Mouse (Mus musculus): ENCODE data around the gene Os9. TPM values are rescaled to one million over a fixed set of nuclear protein-coding genes. Genes with fewer than 3 reads are reported as not detected.
"Not testable (repeated sequence)": the region's sequence is repeated elsewhere in the genome, so short reads cannot be mapped to it uniquely, and the experiment has no call there.

Os9 gene
- total RNA-seq, 2 experiments from 2014 or later = 111 to 116 TPM

DNA sequence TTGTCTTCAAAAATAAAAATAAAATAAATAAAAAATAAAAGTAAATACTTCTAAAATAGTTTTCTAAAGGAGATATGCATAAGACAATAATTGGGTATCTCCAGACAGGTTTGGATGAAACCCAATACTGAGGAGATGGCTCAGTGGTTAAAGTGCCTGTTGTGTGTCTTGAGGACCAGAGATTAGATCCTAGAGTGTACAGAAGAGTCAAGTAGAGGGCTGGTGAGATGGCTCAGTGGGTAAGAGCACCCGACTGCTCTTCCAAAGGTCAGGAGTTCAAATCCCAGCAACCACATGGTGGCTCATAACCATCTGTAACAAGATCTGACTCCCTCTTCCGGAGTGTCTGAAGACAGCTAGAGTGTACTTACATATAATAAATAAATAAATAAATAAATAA lies 48.0 kb downstream of the Os9 start:
- DNase-seq (ENCODE audit: low spot score in 2 of 2); intact Hi-C loops (cut with DNase I): not testable (repeated sequence)

DNA sequence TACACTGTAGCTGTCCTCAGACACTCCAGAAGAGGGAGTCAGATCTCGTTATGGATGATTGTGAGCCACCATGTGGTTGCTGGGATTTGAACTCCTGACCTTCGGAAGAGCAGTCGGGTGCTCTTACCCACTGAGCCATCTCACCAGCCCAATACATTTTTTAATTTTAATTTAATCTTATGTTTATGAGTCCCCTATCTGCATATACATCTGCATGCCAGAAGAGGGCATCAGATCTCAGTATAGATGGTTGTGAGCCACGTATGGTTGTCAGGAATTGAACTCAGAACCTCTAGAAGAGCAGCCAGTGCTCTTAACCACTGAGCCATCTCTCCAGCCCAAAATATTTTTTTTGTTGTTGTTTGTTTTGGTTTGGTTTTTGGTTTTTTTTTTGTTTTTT lies 48.7 kb downstream of the Os9 start:
- intact Hi-C loops (cut with DNase I); DNase-seq (ENCODE audit: low spot score in 2 of 2): not testable (repeated sequence)

DNA sequence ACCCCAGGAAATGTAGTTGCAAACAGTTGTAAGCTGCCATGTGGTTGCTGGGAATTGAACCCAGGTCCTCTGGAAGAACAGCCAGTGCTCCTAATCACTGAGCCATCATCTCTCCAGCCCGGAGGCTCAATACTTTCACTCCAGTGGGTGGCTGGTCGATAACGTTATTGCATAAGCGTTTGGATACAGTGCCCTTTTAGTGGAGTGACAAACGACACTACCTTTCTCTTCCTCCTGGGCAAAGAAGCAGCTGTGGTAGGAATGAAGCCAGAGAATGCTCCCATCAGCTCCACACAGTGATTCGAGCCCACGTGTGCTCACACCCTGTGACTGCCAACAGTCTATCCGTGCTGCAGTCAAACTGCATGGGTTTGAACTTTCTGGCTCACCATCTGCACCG lies 49.7 kb downstream of the Os9 start:
- DNase-seq (ENCODE audit: low spot score in 2 of 2) = no peak
- intact Hi-C loops (cut with DNase I) = no loop called here

DNA sequence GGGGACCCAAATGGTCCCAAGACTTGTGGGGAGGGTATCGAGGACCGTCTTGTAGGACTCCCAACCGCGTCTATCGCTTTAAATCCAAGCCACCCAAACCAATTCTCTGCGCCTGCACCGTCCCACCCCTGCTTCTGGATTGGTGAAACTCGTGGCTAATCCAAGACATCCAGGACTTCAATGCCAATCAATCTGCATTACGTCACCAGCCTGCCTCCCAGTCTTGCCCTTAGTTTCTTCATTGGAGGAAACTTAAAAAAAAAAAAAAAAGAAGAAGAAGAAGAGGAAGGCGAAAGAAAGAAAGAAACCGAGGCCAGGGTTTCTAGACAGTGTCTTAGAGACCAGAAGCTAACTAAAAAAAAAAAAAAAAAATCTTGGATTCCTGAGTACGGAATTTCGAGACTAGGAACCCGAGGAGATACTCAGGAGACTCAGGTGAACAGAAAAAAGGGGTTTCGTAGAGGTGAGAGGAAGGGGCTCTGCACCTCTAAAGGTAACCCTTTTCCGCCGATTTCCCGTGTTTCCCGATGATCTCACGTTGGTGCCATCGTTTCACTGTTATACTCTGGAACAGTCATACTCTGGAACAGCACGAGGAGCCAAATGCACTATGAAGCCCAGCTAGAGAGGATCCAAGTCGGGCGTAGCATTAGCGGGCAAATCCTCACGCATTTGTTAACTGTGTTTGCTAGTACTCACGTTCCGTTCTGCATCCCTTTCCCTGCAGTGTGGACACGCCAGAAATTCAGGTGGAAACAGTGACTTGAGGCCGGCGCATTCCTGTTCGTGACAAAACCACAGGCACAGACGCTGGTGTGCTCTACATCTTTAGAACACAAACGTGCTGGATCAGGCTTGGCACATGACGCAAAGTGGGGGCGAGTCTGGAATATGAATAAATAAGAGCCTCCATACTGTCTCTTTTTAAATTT lies 50.5 kb downstream of the Os9 start, which contains the start of gene Tspan31:
Gene Tspan31, minus strand, starts transcription at position 75 of the 932 bp plus-strand sequence.
- intact Hi-C loops (cut with DNase I) = no loop called here
- peak; percentile 95 to 97 for DNase-seq (ENCODE audit: low spot score in 2 of 2)

DNA sequence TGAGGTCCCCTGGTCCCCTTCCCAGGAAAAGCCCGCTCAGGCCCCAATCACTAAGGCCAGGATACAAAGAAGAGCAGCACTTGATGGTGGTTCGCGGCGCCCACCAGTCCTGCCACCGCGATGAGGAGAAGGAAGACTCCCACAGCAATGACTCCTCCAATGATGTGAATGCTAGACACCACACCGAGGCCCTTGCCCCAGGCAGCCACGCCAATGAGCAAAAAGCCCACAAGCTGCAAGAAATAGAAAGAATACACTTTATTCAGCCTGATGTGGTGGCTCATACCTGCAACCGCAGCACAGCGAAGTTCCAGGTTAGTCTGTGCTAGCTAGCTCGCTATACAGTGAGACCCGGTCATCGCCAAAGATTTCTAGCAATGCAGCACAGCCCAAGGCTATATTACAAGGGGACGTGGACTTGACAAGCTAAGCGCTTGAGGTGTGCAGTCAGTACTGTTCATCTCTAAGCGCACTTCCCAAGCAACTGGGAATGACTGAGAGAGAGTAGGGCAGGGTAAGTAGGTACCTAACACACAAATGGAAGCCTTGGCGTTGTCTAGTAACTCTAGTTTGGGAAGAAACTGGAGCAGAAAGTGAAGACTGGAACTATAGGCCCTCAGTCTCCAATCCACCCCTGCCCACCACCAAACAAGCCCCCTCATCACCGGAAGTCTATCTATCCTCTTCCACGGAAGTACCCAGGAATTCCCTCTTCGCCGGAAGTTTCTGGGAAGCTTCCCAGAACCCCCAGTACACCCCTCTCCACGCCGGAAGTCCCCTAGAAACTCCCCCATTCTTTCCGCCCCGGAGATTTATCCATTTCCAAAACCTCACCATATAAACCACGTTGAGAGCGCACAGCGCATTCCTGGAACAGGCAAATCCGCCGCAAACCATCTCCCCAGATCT lies 51.4 kb downstream of the Os9 start:
- intact Hi-C loops (cut with DNase I) = no loop called here
- no peak for DNase-seq (ENCODE audit: low spot score in 2 of 2)

DNA sequence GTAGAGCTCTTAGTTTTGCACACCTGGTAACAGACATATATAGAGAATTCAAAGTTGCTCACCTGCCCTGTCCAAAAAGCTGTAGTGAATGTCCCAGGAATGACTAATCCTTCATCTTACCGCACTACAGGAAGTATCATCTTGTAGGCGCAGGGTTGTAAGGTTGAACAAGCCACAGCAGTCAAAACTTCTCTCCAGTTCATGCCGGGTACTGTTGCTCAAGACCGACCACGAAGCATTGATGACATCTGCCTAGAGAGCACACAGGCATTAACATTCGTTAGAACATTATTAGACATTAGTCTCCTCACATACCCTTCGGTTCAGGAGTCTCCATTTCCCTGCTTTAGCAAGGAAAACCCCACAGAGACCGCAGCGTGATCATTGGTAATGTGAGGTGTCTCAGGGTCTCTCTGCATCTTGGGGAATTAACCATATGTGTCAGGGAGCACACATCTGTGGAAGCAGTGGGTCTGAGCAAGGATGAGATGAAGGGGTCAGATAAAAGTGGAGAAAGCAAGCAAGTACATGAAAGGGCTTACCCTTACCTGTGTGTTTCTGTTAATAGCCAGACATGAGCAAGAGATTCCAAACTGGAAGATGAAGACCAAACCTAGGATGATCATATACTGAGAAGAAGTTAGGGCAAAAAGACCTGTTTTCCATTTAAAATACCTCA lies 52.4 kb downstream of the Os9 start:
- intact Hi-C loops (cut with DNase I) = no loop called here

DNA sequence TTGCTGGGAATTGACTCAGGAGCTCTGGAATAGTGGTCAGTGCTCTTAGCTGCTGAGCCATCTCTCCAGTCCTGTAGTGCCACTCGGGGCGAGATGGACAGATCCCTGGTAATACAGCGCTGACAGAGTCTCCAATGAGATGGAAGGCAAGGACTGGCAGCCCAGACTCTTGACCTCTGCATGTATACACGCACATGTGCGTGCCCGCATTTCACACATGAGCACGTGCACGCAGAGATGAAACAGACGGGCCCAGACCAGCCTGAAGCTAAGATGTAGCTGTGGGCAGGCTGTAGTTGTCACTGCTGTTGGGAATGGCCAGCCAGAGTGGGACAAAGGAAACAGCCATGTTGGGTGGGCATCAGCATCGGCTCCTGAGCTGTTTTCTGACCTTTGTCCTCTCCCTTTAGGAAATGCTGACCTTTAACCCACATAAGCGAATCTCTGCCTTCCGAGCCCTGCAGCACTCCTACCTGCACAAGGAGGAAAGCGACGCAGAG lies 54.4 kb downstream of the Os9 start:
- intact Hi-C loops (cut with DNase I) = no loop called here
- no peak for DNase-seq (ENCODE audit: low spot score in 2 of 2)

More for the DNA sequence above, 52.4 kb downstream of the Os9 start:
- no peak for DNase-seq (ENCODE audit: low spot score in 2 of 2)

DNA sequence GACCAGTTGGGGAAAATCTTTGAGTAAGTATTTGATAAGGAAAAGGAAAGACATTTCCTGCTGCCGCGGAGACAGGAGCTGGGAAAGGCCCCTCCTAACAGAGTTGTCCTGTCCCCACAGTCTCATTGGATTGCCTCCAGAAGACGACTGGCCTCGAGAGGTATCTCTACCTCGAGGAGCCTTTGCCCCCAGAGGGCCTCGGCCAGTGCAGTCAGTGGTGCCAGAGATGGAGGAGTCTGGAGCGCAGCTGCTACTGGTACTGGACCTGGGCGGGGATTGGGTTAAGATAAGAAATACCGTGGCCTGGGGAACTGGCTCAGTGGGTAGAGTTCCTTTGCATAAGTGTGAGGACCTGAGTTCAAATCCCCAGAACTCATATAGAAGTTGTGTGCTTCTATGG lies 55.0 kb downstream of the Os9 start:
- no peak for DNase-seq (ENCODE audit: low spot score in 2 of 2)
- intact Hi-C loops (cut with DNase I) = no loop called here

DNA sequence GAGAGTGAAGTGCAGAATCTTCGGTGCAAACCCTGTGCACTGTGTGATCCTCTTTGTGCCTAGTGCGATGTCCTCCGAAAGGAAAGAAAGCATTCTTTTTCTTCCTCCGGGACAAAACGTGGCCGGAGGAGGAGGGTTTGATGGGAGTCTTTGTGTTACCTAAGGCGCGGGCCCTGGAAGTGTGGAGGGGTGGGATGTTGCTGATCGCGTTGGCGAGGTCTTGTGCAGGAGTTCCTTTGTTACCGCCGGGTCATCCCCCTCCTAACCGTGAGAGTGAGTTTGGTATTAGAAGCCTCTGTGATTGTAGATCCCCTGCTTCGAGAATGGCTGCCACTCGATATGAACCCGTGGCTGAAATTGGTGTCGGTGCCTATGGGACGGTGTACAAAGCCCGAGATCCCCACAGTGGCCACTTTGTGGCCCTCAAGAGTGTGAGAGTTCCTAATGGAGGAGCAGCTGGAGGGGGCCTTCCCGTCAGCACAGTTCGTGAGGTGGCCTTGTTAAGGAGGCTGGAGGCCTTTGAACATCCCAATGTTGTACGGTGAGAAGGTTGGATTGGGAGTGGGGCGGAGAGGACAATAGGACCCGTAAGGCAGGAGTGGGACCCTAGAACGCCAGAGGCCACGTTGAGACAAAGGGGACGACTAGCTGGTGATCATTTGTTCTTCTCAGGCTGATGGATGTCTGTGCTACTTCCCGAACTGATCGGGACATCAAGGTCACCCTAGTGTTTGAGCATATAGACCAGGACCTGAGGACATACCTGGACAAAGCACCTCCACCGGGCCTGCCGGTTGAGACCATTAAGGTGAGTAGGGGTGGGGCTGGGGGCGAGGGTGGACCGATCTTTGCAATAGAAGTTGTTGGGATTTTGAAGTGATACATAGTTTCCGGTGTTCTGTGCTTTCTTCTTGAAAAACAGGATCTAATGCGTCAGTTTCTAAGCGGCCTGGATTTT lies 56.7 kb downstream of the Os9 start:
- intact Hi-C loops (cut with DNase I) = no loop called here
- DNase-seq (ENCODE audit: low spot score in 2 of 2) = no peak

DNA sequence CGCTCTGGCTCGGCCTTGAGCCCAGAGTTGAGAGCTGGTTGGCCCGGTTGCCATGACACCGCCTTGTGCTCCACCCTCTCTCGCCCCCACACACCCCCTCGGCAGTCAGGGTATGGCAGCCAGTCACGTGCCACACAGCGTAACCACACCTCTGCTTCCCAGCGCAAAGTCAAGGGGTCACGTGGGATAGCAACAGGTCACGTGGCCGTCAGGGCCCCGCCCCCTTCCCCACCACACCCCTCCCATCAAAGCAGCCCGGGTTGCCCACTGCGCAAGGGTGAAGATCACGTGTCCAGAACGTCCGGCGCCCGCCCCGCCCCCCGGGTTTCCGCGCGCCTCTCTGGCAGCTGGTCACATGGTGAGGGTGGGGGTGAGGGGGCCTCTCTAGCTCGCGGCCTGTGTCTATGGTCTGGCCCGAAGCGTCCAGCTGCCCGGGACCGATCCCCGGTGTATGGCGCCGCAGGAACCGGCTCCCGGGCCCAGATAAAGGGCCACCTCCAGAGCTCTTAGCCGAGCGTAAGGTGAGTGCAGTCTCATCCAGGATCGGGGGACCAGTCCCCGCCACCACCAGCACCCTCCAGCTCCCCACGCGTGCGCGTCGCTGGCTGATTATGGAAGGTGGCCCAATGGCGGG lies 57.6 kb downstream of the Os9 start, which contains the start of gene Cdk4:
Gene Cdk4, plus strand, starts transcription at position 296 of the 634 bp plus-strand sequence.
- peak; percentile 99 for DNase-seq (ENCODE audit: low spot score in 2 of 2)
- intact Hi-C loops (cut with DNase I) = no loop called here

DNA sequence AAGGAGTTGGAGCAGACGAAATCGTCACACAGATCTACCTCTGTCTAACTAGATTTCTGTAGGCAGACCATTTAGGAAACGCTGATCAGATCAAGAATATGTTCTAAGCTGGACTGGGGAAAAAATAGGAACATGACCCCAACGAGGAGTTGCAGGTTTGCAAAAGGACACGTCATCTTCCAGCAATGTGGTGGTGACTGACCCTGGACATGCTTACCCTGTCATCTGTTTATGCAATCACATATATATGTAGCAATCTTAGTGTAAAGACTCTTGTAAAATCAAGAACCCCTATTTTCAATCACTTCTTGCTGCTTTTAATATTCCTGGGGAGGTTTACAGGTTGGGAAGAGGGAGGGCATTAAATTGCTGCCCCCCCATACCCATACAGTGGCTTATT lies 58.4 kb downstream of the Os9 start:
- intact Hi-C loops (cut with DNase I) = no loop called here
- DNase-seq (ENCODE audit: low spot score in 2 of 2) = no peak

DNA sequence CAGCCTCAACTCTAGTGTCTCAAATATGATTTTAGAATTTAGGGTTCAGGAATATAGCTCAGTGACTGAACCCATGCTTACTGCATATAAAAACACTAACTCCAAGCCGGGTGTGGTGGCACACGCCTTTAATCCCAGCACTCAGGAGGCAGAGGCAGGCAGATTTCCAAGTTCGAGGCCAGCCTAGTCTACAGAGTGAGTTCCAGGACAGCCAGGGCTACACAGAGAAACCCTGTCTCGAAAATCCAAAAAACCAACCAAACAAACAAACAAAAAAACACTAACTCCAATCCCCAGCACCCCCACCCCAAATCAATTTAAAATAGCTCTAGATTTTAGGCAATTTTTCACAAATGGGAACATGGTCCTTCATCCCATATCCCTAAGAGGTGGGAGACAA lies 58.8 kb downstream of the Os9 start:
- DNase-seq (ENCODE audit: low spot score in 2 of 2); intact Hi-C loops (cut with DNase I): not testable (repeated sequence)

DNA sequence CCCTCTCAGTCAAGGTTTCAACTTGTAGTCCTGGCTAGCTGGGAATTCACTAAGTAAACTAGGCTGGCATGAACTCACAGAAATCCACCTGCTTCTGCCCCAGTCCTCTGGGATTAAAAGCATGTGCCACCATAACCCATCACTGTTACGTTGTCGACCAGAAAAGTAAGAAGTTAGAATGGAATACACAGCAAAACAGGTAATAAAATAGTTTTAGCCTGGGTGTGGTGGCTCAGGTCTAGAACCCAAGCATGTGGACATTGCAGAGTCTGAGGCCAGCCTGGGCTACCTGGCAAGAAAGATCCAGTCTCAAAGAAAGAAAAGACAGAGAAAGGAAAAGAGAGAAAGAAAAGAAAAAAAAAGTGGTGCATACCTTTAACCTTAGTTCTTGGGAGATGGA lies 59.4 kb downstream of the Os9 start:
- no peak for DNase-seq (ENCODE audit: low spot score in 2 of 2)
- intact Hi-C loops (cut with DNase I) = no loop called here

DNA sequence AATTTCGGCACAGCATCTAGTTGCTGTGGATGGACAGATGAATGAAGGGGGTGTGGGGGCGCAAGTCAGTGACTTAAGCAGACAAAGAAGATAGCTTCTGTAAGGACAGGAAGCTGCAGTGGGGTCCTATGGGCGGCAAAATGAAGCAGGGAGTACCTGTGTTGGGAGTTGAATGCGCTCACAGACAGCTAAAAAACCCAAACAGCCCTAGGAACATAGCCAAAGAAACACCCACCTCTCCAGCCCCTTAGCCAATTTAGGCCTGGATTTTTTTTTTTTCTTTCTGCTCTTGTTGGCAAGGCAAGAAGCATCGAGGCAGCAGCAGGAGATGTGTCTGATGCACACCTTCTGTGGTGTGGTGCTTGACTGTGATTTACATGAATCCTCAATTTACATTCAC lies 59.8 kb downstream of the Os9 start:
- intact Hi-C loops (cut with DNase I) = no loop called here
- DNase-seq (ENCODE audit: low spot score in 2 of 2) = peak in 1 of 2 experiments; percentile 61

DNA sequence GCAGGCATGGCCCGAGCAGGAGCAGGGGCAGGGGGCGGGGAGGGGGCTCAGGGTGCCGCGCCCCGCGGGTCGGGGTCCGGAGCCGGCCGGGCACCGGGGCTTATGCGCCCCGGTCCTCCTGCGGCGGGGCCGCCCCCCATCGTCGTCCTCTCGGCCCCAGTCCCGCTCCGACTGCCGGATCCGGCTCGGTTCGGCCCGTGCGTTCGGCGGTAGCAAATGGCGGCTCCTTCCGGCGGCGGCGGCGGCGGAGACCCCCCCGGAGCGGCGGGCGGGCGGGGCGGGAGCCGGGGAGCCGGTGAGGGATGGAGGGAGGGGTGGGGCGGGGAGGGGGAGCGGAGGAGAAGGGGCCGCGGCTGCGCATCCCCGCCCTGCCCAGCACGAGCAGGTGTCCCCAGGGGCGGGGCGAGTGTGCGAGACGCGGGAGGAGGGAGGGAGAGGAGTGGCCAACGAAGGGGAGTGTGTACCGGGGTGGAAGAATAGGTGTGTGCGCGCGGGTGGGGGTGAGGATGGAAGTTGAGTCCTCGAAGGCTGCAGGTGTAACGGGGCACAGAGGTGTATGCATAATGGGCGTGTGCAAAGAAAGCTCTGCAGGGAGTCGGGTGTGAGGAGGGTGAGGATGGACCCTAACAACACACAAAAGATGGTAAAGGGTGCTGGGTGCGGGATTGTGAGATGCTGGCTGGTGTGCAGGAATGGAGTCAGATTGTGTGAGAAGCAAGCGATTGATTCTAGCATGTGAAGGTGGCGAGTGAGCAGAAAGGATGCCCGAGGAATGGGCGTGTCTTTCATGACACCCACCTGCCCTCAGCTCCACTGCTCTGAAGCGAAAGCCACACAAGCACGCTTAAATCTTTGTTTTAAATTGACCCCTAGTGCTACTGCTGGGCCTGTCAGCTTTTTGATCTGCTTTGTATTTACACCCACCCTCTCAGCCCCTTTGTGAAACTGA lies 60.7 kb downstream of the Os9 start, which contains the start of gene March9:
Gene March9, minus strand, starts transcription at position 217 of the 949 bp plus-strand sequence.
- intact Hi-C loops (cut with DNase I) = no loop called here
- peak; percentile 70 to 77 for DNase-seq (ENCODE audit: low spot score in 2 of 2)

DNA sequence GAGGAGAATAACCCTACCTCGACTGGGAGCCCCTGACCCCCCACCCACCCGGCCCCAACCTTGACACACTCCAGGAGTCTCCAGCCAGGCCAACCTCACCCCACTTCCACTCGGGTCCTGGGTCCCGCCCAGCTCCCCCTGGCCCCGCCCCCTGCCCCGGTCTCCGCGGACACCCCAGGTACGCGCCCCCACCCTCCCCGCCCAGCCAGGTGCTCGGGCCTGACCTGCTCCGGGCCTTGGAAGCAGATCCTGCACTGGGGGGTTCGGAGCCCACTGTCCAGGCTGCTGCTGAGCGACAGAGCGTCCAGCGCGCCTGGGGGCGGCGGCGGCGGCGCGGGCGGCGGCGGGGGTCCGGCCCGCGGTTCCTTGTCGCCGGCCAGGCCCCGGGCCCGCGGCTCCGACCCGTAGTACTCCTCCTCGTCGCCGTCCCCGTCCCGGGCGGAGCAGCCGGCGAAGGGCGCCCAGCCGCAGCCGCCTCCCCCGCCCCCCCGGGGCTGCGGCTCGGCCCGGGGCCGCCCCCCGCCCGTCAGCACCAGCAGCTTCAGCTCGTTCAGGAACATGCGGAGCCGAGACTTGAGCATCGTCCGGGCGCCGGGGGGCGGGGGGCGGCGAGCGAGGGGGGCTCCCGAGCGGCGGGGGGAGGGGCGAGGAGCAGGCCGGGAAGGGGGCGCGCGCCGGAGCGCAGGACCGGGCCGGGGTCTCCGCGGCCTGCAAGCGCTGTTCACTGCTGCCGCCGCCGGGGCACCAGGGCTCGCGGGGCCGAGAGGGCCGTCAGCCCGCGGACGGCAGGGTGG lies 61.6 kb downstream of the Os9 start:
- intact Hi-C loops (cut with DNase I) = no loop called here
- DNase-seq (ENCODE audit: low spot score in 2 of 2) = no peak

Measured in left cerebral cortex, postnatal 14 days (tissue).